ENCODE assay signal across 23 mouse cellular contexts in the genomic region with DNA sequence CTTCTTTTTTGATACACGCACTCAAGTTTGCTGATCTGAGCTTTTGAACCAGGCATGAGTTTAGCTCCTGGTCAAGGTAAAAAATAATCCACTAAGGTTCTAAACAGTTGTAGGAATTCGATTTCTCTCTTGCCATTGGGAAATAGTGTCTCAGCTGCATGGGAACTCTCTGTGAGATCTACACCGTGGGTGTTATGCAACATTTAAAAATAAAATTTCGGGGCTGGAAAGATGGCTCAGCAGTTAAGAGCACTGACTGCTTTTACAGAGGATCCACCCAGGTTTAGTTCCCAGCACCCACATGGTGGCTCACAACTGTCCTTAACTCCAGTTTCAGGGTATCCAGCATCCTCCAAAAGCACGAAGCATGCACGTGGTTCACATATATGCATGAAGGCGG. TPM values are rescaled to one million over a fixed set of nuclear protein-coding genes. Genes with fewer than 3 reads are reported as not detected.
A peak's percentile ranks its signal among the peaks of the same experiment; 100 is the strongest.
DNase-seq lines count a peak whose midpoint lies in the region; TF ChIP-seq lines count a peak whose summit lies in the region.
"Had no signal": no experiment of that assay in that cellular context is flagged by ENCODE, and none has a peak within 500 bp of the region (broad histone marks: within the 10 kb centered on the region; RNA-seq: fewer than 3 reads in every experiment).

No protein-coding gene starts in this region.

- DNase-seq in frontal cortex, postnatal 36 days (ENCODE audit: low spot score in 2 of 2) = peak; percentile 42 to 57
- DNase-seq in frontal cortex, postnatal 25 days (ENCODE audit: low spot score in 2 of 2) = no peak
- DNase-seq in right cerebral cortex, adult 18-20 months = peak; percentile 67
- DNase-seq in right cerebral cortex, postnatal 14 days = no peak
- peak in 1 of 2 experiments; percentile 18 for DNase-seq in left cerebral cortex, adult 2 months (ENCODE audit: extremely low spot score in 1 of 2, low spot score in 2 of 2)
- DNase-seq in telencephalon, adult 2 months (ENCODE audit: low read depth, low spot score) = peak; percentile 79
- DNase-seq in urinary bladder, postnatal 14 days (ENCODE audit: low spot score) = no peak
- DNase-seq: cerebellum, adult 18-20 months; cerebellum, postnatal 14 days; embryo, embryonic 11 days; gastrocnemius, postnatal 25 days; heart, adult 18-20 months; heart, postnatal 14 days; kidney, adult 11 months; kidney, postnatal 4 days; lung, postnatal 4 days; midbrain, embryonic 14.5 days had no signal

- intact Hi-C loops in left cerebral cortex, adult 2 months (cut with DNase I) = no loop called here

- H3K4me3 ChIP-seq in left cerebral cortex, adult 2 months = no peak overlapping the region
- H3K4me3 ChIP-seq: embryonic facial prominence, embryonic 13.5 days; erythroblast, embryonic 14.5 days; forebrain, embryonic 12.5 days; heart, embryonic 13.5 days had no signal

- H3K27ac ChIP-seq in left cerebral cortex, adult 2 months = peak overlapping the region; percentile 73
- H3K27ac ChIP-seq: embryonic facial prominence, embryonic 13.5 days; forebrain, embryonic 12.5 days; heart, embryonic 13.5 days; stomach, postnatal 0 days had no signal

- no peak for TF ChIP-seq CTCF in left cerebral cortex, adult 2 months (IDR thresholded peaks at IDR 0.05)

RNA-seq across cellular contexts. Expression of a gene that starts 47.1 kb away (rescaled TPM):
- 10 to 100 TPM; 11.4 to 11.5 TPM for total RNA-seq in left cerebral cortex, adult 2 months (2021)
- total RNA-seq: megakaryocyte-erythroid progenitor cell, adult 5-6 weeks had no signal

Comparison
In these comparisons a context has a peak if more than half of its experiments do, and no peak if none do; other contexts are left out.
1. DNase-seq: peak in frontal cortex, postnatal 36 days (2 of 2), right cerebral cortex, adult 18-20 months (single experiment) and telencephalon, adult 2 months (single experiment); none in frontal cortex, postnatal 25 days (0 of 2), right cerebral cortex, postnatal 14 days (single experiment) and urinary bladder, postnatal 14 days (single experiment).